Mouse (Mus musculus) thymus, postnatal 14 days (tissue): Measurements from ENCODE around the gene Glod4.
A peak's percentile ranks its signal among the peaks of the same experiment; 100 is the strongest.

Experiments
- DNase-seq: peaks from one replicate; pipeline ENCODE4 v3.0.0; 2021

Glod4 gene

DNA sequence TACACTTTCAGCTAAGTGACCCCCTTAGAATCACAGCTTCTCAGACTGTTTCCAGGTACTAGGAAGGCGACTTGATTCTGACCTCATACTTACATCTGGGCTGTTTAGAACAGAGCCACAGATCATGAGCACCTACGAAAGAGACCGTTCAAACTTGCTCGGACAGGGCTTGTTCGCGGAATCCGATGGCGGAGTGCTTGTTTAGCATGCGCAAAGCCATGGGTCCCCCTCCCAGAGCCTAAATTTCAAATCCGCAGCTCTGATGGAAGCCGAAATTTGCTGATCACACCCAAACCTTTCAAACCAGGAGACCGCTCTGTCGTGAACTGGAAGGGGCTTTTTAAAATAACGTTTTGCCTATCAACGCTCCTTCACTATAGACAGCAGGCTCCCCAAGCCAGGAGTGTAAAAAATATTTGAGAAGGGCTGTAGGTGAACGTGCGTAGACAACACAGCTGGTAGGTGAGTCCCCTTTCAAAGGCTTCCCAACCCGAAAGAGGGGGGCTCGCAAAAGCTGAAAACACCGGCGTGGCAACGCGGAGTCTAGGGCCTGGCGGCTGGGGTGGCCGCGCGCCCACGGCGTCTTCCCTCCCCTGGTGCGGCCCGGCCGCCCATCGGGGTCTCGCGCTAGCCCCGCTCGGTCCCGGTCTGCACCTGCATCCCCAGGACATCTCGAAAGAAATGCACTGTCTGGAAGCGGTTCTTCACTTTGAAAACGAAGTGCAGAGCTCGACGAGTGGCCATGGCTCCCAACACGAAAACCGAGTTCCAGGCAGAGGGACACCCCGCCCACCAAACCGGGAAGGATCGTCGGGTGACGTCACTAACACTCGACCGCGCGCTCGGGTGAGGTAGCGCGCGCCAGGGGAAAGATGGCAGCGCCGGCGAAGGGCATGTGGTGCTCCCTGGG is at the start of gene Glod4, which contains the start of gene Mrm3:
Gene Glod4, minus strand, starts transcription at position 825 of the 910 bp plus-strand sequence.
Gene Mrm3, plus strand, starts transcription at position 815 of the 910 bp plus-strand sequence.
- DNase-seq = peak; percentile 92

DNA sequence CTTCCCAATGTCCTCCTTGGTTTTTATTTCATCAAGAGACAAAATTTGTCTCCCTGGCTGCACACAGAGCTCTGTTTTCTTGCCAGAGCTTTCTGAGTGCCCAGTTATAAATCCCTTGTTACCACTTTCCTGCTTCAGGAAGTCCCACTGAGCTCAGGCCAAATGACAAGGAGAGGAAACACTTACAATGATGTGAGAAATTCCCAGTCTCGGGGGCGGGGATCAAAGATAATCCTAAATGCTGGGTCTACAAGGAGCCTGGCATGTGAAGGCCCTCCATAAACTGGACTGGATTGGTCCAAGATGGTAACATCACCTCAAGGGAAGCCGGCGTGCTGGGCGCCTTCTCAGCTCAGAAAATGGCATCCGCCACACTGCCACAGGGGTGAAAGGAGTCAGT is 49.3 kb upstream of the Glod4 start:
- DNase-seq = no peak

- DNase-seq = no peak
These were observed 48.9 kb upstream of the Glod4 start for GRCm38 (mm10) chr11:76292398-76292797.

DNA sequence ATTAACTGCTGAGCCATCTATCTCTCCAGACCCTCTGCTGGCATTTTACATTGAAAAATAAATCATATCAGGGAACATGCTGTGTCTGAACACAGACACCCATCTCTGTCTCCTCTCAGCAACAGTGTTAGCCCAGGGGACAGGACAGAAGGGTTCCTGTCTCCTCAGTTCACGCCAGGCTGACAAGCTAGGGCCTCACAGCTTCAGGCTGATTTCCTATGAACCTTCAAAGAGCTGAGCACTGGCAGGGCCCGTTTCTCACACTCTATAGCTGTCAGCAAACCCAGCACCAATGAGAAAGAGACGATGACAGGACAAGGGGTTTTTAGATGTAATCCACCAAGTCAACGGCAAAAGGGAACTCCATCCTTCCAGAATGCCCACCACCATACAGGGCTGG is 48.4 kb upstream of the Glod4 start:
- no peak for DNase-seq

DNA sequence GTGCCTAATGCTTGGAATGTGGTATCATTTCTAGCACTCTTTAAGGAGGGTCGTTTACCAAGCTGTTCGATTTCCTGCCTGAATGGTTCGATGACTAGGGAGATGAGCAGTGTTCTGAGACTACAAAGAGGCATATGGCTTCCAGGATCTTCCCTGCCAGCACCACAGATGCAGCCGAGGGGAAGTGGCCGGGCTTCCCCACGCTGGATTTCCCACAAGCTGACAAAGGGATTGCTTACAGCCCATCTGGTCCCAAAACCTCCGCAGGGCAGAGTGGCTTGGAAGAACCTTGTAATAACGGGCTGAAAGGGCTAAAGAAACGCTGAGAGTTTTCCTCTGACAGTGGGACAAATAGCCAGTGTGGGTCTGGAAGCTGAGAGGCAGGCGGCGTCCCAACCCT is 46.8 kb upstream of the Glod4 start:
- no peak for DNase-seq

DNA sequence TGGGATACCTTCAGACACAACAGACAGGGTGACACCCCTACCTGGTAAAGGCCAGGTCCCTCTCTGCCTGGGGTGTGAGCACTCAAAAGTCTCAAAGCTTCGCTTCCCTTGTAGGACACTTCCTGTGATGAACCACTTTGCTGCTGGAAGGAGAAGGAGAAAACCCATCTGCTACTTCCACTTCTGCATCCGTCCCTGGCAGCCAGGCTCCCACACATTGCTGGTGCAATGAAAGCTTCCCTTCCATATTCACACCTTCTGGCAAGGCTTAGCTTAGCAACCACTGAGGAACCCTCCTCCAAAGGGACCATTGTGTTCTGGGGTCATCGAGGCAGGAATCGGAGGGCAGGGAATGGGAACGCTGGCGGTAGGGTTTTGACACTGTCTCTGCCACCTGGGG is 45.1 kb upstream of the Glod4 start:
- DNase-seq = no peak

DNA sequence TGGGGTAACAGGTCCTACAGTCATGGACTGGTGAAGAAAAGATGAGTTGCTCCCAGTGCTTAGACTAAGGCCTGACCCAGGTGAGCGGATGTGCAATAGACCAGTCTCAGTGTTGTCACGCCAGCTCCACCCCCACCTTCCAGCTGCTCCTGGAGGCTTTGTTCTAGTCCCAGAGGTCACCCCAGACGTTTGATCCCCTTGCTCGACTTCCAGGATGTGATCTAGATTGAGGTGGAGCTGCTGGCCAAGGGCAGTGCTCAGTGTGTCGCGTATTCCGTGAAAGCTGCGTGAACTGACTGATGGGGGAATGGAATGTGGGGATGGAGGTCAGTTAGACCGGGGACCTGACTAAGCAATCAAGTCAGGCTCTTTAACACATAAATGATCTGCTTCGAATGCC is 43.8 kb upstream of the Glod4 start:
- DNase-seq = no peak

DNA sequence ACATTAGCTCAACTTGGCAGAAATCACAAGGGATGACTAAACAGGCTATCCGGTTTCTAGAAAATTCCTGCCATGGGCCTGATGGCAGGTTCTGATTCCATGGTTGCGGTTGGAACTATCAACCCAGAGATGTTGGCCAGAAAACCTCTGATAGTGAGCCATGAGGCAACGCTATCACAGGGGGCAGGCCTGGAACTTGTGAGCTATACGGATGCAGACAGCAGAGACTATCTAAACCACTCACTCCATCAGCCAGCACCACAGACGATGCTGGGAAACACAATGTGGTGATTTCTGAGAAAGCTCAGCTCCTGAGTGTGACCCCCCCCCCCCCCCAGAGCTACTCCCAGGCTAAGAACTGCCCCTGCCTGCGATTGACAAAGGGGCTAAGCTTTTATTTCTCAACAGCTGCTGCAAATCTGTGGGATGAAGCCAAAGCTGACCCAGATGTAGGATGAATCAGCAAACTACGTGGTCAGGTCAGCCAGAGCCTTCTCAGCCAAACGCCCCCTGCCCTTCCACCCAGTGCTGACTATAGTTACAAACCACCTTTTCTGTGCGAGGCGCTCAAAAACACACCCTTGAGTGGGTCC is 43.1 kb upstream of the Glod4 start:
- no peak for DNase-seq

DNA sequence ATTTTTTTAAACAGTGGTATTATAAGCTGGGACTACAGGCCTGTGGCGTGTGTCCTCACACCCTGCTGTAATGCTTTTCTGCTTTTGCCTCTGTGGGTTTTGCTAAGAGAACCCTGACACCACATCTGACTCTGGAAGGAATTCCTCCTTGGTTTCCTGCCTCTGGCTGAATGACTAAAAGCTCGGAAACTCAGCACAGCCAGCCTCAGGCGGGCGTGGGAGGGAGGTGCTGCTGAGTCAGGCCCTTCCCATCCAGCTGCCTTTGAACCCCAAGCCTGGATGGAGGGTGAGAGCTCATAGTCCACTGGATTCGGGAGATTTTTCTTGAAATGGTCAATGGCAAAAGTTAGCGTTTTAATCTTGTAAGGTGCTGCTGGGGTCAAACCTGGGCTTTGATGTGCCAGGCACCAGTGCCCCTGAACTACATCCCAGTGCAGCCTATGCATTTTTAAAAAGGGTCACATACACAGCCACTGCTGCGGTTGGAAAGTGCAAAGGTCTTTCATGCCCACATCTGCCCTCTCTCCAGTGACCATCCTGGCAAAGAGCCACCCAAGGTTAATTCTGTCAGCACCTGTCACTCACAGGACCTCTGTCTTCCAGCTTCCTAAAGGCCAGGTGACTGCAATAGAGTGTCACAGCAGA is 42.0 kb upstream of the Glod4 start:
- DNase-seq = no peak

DNA sequence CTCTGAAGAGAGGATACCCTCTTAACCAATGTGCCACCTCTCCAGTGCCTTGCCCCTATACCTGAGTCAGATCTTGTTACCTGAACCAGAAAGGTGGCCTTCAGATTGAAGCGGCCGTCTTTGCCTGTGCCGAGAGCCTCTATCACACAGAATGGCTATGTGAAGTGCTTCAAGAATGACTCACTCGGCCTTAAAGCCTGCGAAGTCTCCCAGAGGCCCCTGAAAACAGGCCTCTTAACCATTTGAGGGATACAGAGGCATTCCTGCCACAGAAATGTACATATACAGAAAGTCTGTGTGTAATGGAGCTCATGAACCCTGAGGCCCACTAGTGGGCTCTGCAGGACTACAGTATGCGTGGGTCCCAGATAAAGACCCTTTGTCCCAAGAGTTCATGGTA is 40.3 kb upstream of the Glod4 start:
- no peak for DNase-seq

GRCm38 (mm10) chr11:76279971-76280370 is 36.4 kb upstream of the Glod4 start:
- no peak for DNase-seq

DNA sequence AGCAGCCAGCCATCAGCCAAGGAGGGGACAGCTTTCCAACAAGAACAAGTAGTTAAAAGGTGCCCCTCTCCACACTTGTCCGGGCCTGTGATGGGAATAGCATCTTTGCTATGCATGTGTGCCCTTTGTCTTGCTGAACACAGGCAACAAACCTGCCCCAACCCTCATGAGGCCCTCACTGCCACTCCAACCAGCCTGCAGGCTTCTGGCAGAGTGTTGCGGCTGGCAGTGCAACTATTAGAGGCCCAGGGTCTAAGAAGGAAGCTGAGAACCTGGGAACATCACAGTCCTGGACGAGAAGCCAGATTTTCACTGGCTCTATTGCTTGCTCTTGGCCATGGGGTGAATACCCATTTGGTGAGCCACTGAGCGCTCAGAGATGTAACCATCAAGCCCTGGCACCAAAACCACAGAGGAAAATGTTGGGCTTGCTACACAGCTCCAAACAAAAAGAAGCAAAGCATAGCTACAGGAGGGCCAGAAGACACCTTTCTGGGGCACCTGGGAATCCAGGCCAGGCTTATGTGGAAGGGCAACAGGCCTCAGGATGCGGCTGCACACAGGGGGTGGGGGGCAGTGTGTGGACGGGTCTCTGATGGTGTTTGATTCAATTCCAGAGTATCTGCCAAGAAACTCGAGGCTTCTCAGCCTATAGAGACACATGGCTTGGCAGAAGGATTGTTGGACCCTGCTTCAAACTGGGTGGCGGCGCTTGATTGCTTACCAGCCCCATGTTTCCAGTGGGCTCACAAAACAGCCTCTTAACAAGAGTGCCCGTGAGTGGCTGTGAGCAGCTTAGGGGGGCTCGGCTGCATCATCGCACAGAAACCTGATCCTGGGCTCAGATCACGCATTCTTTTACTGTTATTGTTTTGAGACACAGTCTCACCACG is 35.7 kb upstream of the Glod4 start:
- DNase-seq = no peak

- no peak for DNase-seq
These were observed 28.9 kb upstream of the Glod4 start for GRCm38 (mm10) chr11:76272440-76272839.

- no peak for DNase-seq
These were observed 25.1 kb upstream of the Glod4 start for GRCm38 (mm10) chr11:76268521-76269065.

- no peak for DNase-seq
These were observed 24.5 kb upstream of the Glod4 start for GRCm38 (mm10) chr11:76268001-76268459.

- no peak for DNase-seq
These were observed 24.0 kb upstream of the Glod4 start for GRCm38 (mm10) chr11:76267550-76267949.

- no peak for DNase-seq
These were observed 19.3 kb upstream of the Glod4 start for GRCm38 (mm10) chr11:76262611-76263351.

GRCm38 (mm10) chr11:76261224-76261623 is 17.7 kb upstream of the Glod4 start:
- DNase-seq = peak; percentile 8

- no peak for DNase-seq
These were observed 16.9 kb upstream of the Glod4 start for GRCm38 (mm10) chr11:76260208-76261050.

GRCm38 (mm10) chr11:76258511-76258910 is 15.0 kb upstream of the Glod4 start:
- no peak for DNase-seq

DNA sequence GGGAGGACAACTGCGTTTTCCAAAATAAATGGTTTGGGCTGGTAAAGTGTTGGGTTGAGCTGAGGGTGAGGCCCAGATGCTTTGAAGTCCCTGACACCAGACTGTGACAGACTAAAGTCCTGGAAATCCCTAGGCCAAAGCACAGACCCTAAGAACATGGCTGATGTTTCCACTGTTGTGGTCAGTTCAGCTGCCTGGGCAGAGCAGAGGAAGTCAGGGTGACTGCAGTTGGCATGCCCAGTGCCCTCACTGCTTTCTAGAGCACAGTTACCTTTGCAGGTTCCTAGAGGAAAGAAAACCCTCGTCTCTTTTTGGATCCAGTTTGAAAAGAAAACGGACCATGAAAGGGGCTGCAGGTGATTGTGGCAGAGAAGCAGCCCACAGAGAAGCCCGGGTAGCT is 13.9 kb upstream of the Glod4 start:
- no peak for DNase-seq
